In genomic region chr11:33910982-33911381, GRCm38 (mm10) we compare ENCODE assay signal across 1 mouse cellular context.
TF ChIP-seq lines count a peak whose summit lies in the region.

No protein-coding gene starts in this region.

TF ChIP-seq in MEL, 35 proteins besides CTCF, POLR2A, EP300 and RAD21 (continued from another document):
- TF ChIP-seq HCFC1 (IDR thresholded peaks at IDR 0.05; ENCODE audit: low read depth, low read length) (0 out of 2 replicates have a peak, but pooled peaks have one; percentile 36), TBP (IDR thresholded peaks at IDR 0.05; ENCODE audit: low read depth, low read length) (peak; percentile 90), TCF12 (IDR thresholded peaks at IDR 0.05; ENCODE audit: low read depth, low read length) (peak; percentile 99), NELFE (IDR thresholded peaks at IDR 0.05; ENCODE audit: low read depth, low read length) (no peak), NRF1 (IDR thresholded peaks at IDR 0.05; ENCODE audit: insufficient read depth, low read depth, low read length, poor library complexity, severe bottlenecking) (no peak), ELF1 (IDR thresholded peaks at IDR 0.05; ENCODE audit: low read depth, low read length) (no peak), MAZ (IDR thresholded peaks at IDR 0.05; ENCODE audit: low read depth, low read length) (peak; percentile 72; the same call in 1 of the 2 replicates), MAX (IDR thresholded peaks at IDR 0.05; ENCODE audit: low read length) (peak; percentile 64), SIN3A (IDR thresholded peaks at IDR 0.05; ENCODE audit: low read length) (peak; percentile 91), TAL1 (IDR thresholded peaks at IDR 0.05; ENCODE audit: low read length) (peak; percentile 88), CHD1 (IDR thresholded peaks at IDR 0.05; ENCODE audit: low read depth, low read length) (no peak), ZKSCAN1 (IDR thresholded peaks at IDR 0.05; ENCODE audit: low read depth, low read length) (0 out of 2 replicates have a peak, but pooled peaks have one; percentile 21), GATA1 (IDR thresholded peaks at IDR 0.05; ENCODE audit: low read depth, low read length) (peak; percentile 97), JUND (IDR thresholded peaks at IDR 0.05; ENCODE audit: low read depth, low read length) (no peak), E2F4 (IDR thresholded peaks at IDR 0.05; ENCODE audit: borderline replicate concordance, low read depth, low read length) (no peak), MXI1 (IDR thresholded peaks at IDR 0.05; ENCODE audit: low read depth, low read length) (no peak), CHD2 (IDR thresholded peaks at IDR 0.05; ENCODE audit: low read length) (no peak), RCOR1 (IDR thresholded peaks at IDR 0.05; ENCODE audit: low read depth, low read length) (peak; percentile 95), MYB (IDR thresholded peaks at IDR 0.05; ENCODE audit: low read depth, low read length) (peak; percentile 79), GABPA (IDR thresholded peaks at IDR 0.05; ENCODE audit: low read depth, low read length) (no peak), UBTF (IDR thresholded peaks at IDR 0.05; ENCODE audit: borderline replicate concordance, insufficient read depth, low read depth, low read length) (no peak), MEF2A (IDR thresholded peaks at IDR 0.05; ENCODE audit: extremely low read depth, insufficient replicate concordance, low read depth, low read length, poor library complexity, severe bottlenecking) (no peak), SMC3 (IDR thresholded peaks at IDR 0.05; ENCODE audit: low read depth, low read length) (peak; percentile 16; the same call in 1 of the 2 replicates), MYC (IDR thresholded peaks at IDR 0.05; ENCODE audit: low read depth, low read length) (0 out of 2 replicates have a peak, but pooled peaks have one; percentile 46), ZNF384 (IDR thresholded peaks at IDR 0.05; ENCODE audit: low read depth, low read length) (no peak), POLR2AphosphoS2 (IDR thresholded peaks at IDR 0.05; ENCODE audit: low read length) (no peak), ETS1 (IDR thresholded peaks at IDR 0.05; ENCODE audit: low read depth, low read length) (peak; percentile 99), BHLHE40 (IDR thresholded peaks at IDR 0.05; ENCODE audit: borderline replicate concordance, low read depth, low read length) (peak; percentile 50; the same call in 1 of the 2 replicates), ZC3H11A (IDR thresholded peaks at IDR 0.05; ENCODE audit: low read depth, low read length) (no peak), POLR2AphosphoS5 (IDR thresholded peaks at IDR 0.05; ENCODE audit: borderline replicate concordance, low read depth, low read length) (no peak), MAFK (IDR thresholded peaks at IDR 0.05; ENCODE audit: borderline replicate concordance, low read depth, low read length) (no peak; the same call in 1 of the 2 replicates)
